Mouse (Mus musculus) myocyte (in vitro differentiated cells): ENCODE measurements around the gene Bin2. TPM values are rescaled to one million over a fixed set of nuclear protein-coding genes. Genes with fewer than 3 reads are reported as not detected.
A peak's percentile ranks its signal among the peaks of the same experiment; 100 is the strongest.
"Not testable (repeated sequence)": the region's sequence is repeated elsewhere in the genome, so short reads cannot be mapped to it uniquely, and the experiment has no call there.

ENCODE experiments used
- H3K27me3 ChIP-seq: one replicate; pipeline ENCODE4 v1.6.1; 2011; ENCODE audit not compliant: control insufficient read depth, insufficient read depth, insufficient read length
- H3K36me3 ChIP-seq: one replicate; pipeline ENCODE4 v1.6.1; 2011; ENCODE audit not compliant: control insufficient read depth, insufficient read depth
- H3K4me2 ChIP-seq: one replicate; pipeline ENCODE4 v1.6.1; 2011; ENCODE audit warnings: low read depth, control low read depth
- H3K4me3 ChIP-seq: one replicate; pipeline ENCODE4 v1.5.1; 2011; ENCODE audit warnings: mild to moderate bottlenecking, control low read depth, moderate library complexity
- H3K79me2 ChIP-seq: one replicate; pipeline ENCODE4 v1.6.1; 2011; ENCODE audit not compliant: control insufficient read depth, insufficient read depth
- H3ac ChIP-seq: one replicate; pipeline ENCODE4 v1.6.1; 2011; ENCODE audit not compliant: control insufficient read depth, insufficient read length
- CEBPB ChIP-seq: IDR thresholded peaks from 2 replicates; pipeline ENCODE4 v1.6.1; 2011; ENCODE audit warnings: mild to moderate bottlenecking, moderate library complexity; ENCODE audit not compliant: poor library complexity, insufficient read depth, severe bottlenecking
- E2F4 ChIP-seq: IDR thresholded peaks from one replicate; pipeline ENCODE4 v1.6.1; 2011; ENCODE audit warnings: mild to moderate bottlenecking, control low read depth, moderate library complexity; ENCODE audit not compliant: insufficient read depth
- MAX ChIP-seq: IDR thresholded peaks from one replicate; pipeline ENCODE4 v1.6.1; 2011; ENCODE audit warnings: low read depth, mild to moderate bottlenecking, control low read depth
- MYOD1 ChIP-seq, 3 experiments: IDR thresholded peaks; one replicate each; pipeline ENCODE4 v1.6.1; 2011; ENCODE audit warnings: control low read depth in 2 of 3, low read depth in 2 of 3, mild to moderate bottlenecking in 2 of 3, moderate library complexity in 1 of 3; ENCODE audit not compliant: insufficient read length in 2 of 3, control insufficient read depth in 1 of 3
- MYOG ChIP-seq, 3 experiments: IDR thresholded peaks; one replicate each; pipeline ENCODE4 v1.6.1; 2011; ENCODE audit warnings: control low read depth in 2 of 3, low read depth in 2 of 3, mild to moderate bottlenecking in 2 of 3; ENCODE audit not compliant: insufficient read length in 2 of 3, control insufficient read depth in 1 of 3, insufficient read depth in 1 of 3
- POLR2A ChIP-seq: IDR thresholded peaks from one replicate; pipeline ENCODE4 v1.6.1; 2011; ENCODE audit warnings: low read depth, mild to moderate bottlenecking, control low read depth, moderate library complexity; ENCODE audit not compliant: insufficient read length
- POLR2AphosphoS2 ChIP-seq: IDR thresholded peaks from one replicate; pipeline ENCODE4 v1.6.1; 2011; ENCODE audit warnings: low read depth, control low read depth; ENCODE audit not compliant: insufficient read length
- REST ChIP-seq: IDR thresholded peaks from one replicate; pipeline ENCODE4 v1.6.1; 2011; ENCODE audit warnings: mild to moderate bottlenecking, control low read depth, moderate library complexity; ENCODE audit not compliant: insufficient read depth, insufficient read length
- SRF ChIP-seq: IDR thresholded peaks from one replicate; pipeline ENCODE4 v1.6.1; 2011; ENCODE audit warnings: low read depth; ENCODE audit not compliant: control insufficient read depth, insufficient read length
- TCF12 ChIP-seq: IDR thresholded peaks from one replicate; pipeline ENCODE4 v1.6.1; 2011; ENCODE audit warnings: mild to moderate bottlenecking, control low read depth; ENCODE audit not compliant: poor library complexity, insufficient read depth, severe bottlenecking
- TCF3 ChIP-seq: IDR thresholded peaks from one replicate; pipeline ENCODE4 v1.6.1; 2011; ENCODE audit warnings: low read depth, control low read depth; ENCODE audit not compliant: insufficient read length
- USF1 ChIP-seq: IDR thresholded peaks from one replicate; pipeline ENCODE4 v1.6.1; 2011; ENCODE audit warnings: low read depth, mild to moderate bottlenecking, control low read depth, moderate library complexity
- polyA plus RNA-seq: library from polyadenylated mRNA; unstranded; fragments of >200 nt; fragmentation: generic; extraction: Trizol; gene quantifications from one replicate; pipeline ENCODE4 v1.2.1, GENCODE M21; 2012; ENCODE audit warnings: missing spikeins

Gene Bin2
- polyA plus RNA-seq, 1 experiment: not detected

- H3K27me3 ChIP-seq: no peaks in the 10 kb centered on the region
- H3K4me3 ChIP-seq: peak overlapping the region; percentile 65
- TF ChIP-seq MYOG (IDR thresholded peaks at IDR 0.05; ENCODE audit: control insufficient read depth in 1 of 3, insufficient read depth in 1 of 3, insufficient read length in 2 of 3, low read depth in 2 of 3): peak in 1 of 3 experiments; percentile 28
- no peak for TF ChIP-seq CEBPB
- TF ChIP-seq MAX: no peak
- no peak for TF ChIP-seq POLR2A
- H3K36me3 ChIP-seq: peaks cover 22% of the 10 kb centered on the region
- H3ac ChIP-seq: peak overlapping the region; percentile 55
- peaks cover 19% of the 10 kb centered on the region for H3K79me2 ChIP-seq
- peak overlapping the region; percentile 95 for H3K4me2 ChIP-seq
These were observed 54.9 kb downstream of the Bin2 start for GRCm38 (mm10) chr15:100614218-100614995.

- peak overlapping the region; percentile 95 for H3K4me2 ChIP-seq
- peaks cover 19% of the 10 kb centered on the region for H3K79me2 ChIP-seq
- H3K27me3 ChIP-seq: no peaks in the 10 kb centered on the region
- no peak overlapping the region for H3ac ChIP-seq
- no peak overlapping the region for H3K4me3 ChIP-seq
- TF ChIP-seq SRF (no peak), REST (no peak), E2F4 (no peak), MYOG (IDR thresholded peaks at IDR 0.05; ENCODE audit: control insufficient read depth in 1 of 3, insufficient read depth in 1 of 3, insufficient read length in 2 of 3, low read depth in 2 of 3) (peak in 1 of 3 experiments; percentile 66), USF1 (no peak), MAX (no peak), CEBPB (no peak), MYOD1 (IDR thresholded peaks at IDR 0.05; ENCODE audit: control insufficient read depth in 1 of 3, insufficient read length in 2 of 3, low read depth in 2 of 3) (peak in 1 of 3 experiments; percentile 44)
- H3K36me3 ChIP-seq: peaks cover 14% of the 10 kb centered on the region
These were observed 55.8 kb downstream of the Bin2 start for GRCm38 (mm10) chr15:100613584-100613983.

GRCm38 (mm10) chr15:100612432-100612831, 56.9 kb downstream of the Bin2 start:
- TF ChIP-seq REST (no peak), TCF3 (no peak), MAX (no peak), SRF (no peak), MYOD1 (IDR thresholded peaks at IDR 0.05; ENCODE audit: control insufficient read depth in 1 of 3, insufficient read length in 2 of 3, low read depth in 2 of 3) (no peak), USF1 (no peak), TCF12 (no peak), MYOG (IDR thresholded peaks at IDR 0.05; ENCODE audit: control insufficient read depth in 1 of 3, insufficient read depth in 1 of 3, insufficient read length in 2 of 3, low read depth in 2 of 3) (no peak), POLR2AphosphoS2 (no peak), E2F4 (no peak), CEBPB (no peak), POLR2A (no peak)

GRCm38 (mm10) chr15:100611951-100612350, 57.4 kb downstream of the Bin2 start:
- no peaks in the 10 kb centered on the region for H3K36me3 ChIP-seq
- no peak for TF ChIP-seq MAX
- TF ChIP-seq REST: no peak
- no peak for TF ChIP-seq TCF3
- TF ChIP-seq SRF: no peak
- no peak for TF ChIP-seq TCF12
- TF ChIP-seq MYOD1 (IDR thresholded peaks at IDR 0.05; ENCODE audit: control insufficient read depth in 1 of 3, insufficient read length in 2 of 3, low read depth in 2 of 3): no peak
- TF ChIP-seq E2F4: no peak
- TF ChIP-seq CEBPB: no peak
- no peak for TF ChIP-seq POLR2A
- TF ChIP-seq POLR2AphosphoS2: no peak
- TF ChIP-seq MYOG (IDR thresholded peaks at IDR 0.05; ENCODE audit: control insufficient read depth in 1 of 3, insufficient read depth in 1 of 3, insufficient read length in 2 of 3, low read depth in 2 of 3): no peak
- no peak for TF ChIP-seq USF1
- no peak overlapping the region for H3ac ChIP-seq
- no peak overlapping the region for H3K4me3 ChIP-seq
- peaks cover 10% of the 10 kb centered on the region for H3K79me2 ChIP-seq
- H3K4me2 ChIP-seq: no peak overlapping the region
- H3K27me3 ChIP-seq: no peaks in the 10 kb centered on the region

More at GRCm38 (mm10) chr15:100612432-100612831, 56.9 kb downstream of the Bin2 start:
- peaks cover 3% of the 10 kb centered on the region for H3K36me3 ChIP-seq
- H3K4me2 ChIP-seq: no peak overlapping the region
- H3K4me3 ChIP-seq: no peak overlapping the region
- H3K27me3 ChIP-seq: no peaks in the 10 kb centered on the region
- H3K79me2 ChIP-seq: peaks cover 15% of the 10 kb centered on the region
- H3ac ChIP-seq: no peak overlapping the region

- H3ac ChIP-seq, H3K4me2 ChIP-seq, H3K4me3 ChIP-seq, H3K79me2 ChIP-seq, H3K36me3 ChIP-seq, H3K27me3 ChIP-seq: not testable (repeated sequence)
These were observed 62.7 kb downstream of the Bin2 start for GRCm38 (mm10) chr15:100606677-100607076.
